ENCODE assay signal across 14 mouse cellular contexts in genomic region chr4:45725055-45725910, GRCm38 (mm10).
A peak's percentile ranks its signal among the peaks of the same experiment; 100 is the strongest.
DNase-seq lines count a peak whose midpoint lies in the region; ATAC-seq lines count a peak whose summit lies in the region.
"Had no signal": no experiment of that assay in that cellular context is flagged by ENCODE, and none has a peak within 500 bp of the region (broad histone marks: within the 10 kb centered on the region; RNA-seq: fewer than 3 reads in every experiment).

No protein-coding gene starts in this region.

- 41% methylated on average over 16 of the region's 16 CpGs for WGBS in kidney, embryonic 14.5 days
- WGBS in hindbrain, embryonic 12.5 days: 75% methylated on average over 16 of the region's 16 CpGs

- H3K27ac ChIP-seq in kidney, embryonic 14.5 days (ENCODE audit: low read depth, low read length): no peak overlapping the region
- no peak overlapping the region for H3K27ac ChIP-seq in hindbrain, embryonic 12.5 days
- H3K27ac ChIP-seq: forebrain, embryonic 10.5 days; macrophage had no signal

- no peak overlapping the region for H3K4me2 ChIP-seq in kidney, embryonic 14.5 days (replicated peaks; ENCODE audit: low read depth, low read length)
- no peak overlapping the region for H3K4me2 ChIP-seq in hindbrain, embryonic 12.5 days (replicated peaks)

- H3K27me3 ChIP-seq in kidney, embryonic 14.5 days (ENCODE audit: control insufficient read depth, insufficient read depth, low read length): no peaks in the 10 kb centered on the region; the same call in 1 of the 2 replicates
- no peaks in the 10 kb centered on the region for H3K27me3 ChIP-seq in hindbrain, embryonic 12.5 days
- H3K27me3 ChIP-seq: Patski had no signal

- DNase-seq in cerebellum, postnatal 14 days: peak; percentile 28 to 48
- DNase-seq in cerebellum, adult 9-10 months: no peak
- DNase-seq in kidney, postnatal 4 days: peak; percentile 48 to 56
- peak; percentile 46 for DNase-seq in forelimb bud, embryonic 11.5 days (ENCODE audit: low read depth, low spot score)
- DNase-seq in lung, postnatal 10 days: peak; percentile 56
- no peak for DNase-seq in urinary bladder, postnatal 25 days (ENCODE audit: low spot score)
- DNase-seq: B cell, adult 2 months; kidney, adult 2 months; thymus, postnatal 36 days had no signal

- H3K36me3 ChIP-seq in kidney, embryonic 14.5 days (ENCODE audit: control insufficient read depth, insufficient read depth, low read length): no peaks in the 10 kb centered on the region
- no peaks in the 10 kb centered on the region for H3K36me3 ChIP-seq in hindbrain, embryonic 12.5 days
- H3K36me3 ChIP-seq: forebrain, embryonic 10.5 days had no signal

- H3K9ac ChIP-seq in kidney, embryonic 14.5 days (ENCODE audit: low read depth, low read length): no peak overlapping the region
- no peak overlapping the region for H3K9ac ChIP-seq in hindbrain, embryonic 12.5 days

- no peak overlapping the region for H3K4me3 ChIP-seq in kidney, embryonic 14.5 days (ENCODE audit: low read length)
- no peak overlapping the region for H3K4me3 ChIP-seq in hindbrain, embryonic 12.5 days
- H3K4me3 ChIP-seq: forebrain, embryonic 10.5 days had no signal

- ATAC-seq in kidney, embryonic 14.5 days (ENCODE audit: low FRiP score, low TSS enrichment): no peak
- ATAC-seq in hindbrain, embryonic 12.5 days (ENCODE audit: low FRiP score): no peak
- ATAC-seq: Patski had no signal

- no peaks in the 10 kb centered on the region for H3K9me3 ChIP-seq in kidney, embryonic 14.5 days (ENCODE audit: control insufficient read depth, low read length)
- no peaks in the 10 kb centered on the region for H3K9me3 ChIP-seq in hindbrain, embryonic 12.5 days (replicated peaks)
- H3K9me3 ChIP-seq: forebrain, embryonic 10.5 days had no signal

- peaks cover 16% of the 10 kb centered on the region for H3K4me1 ChIP-seq in kidney, embryonic 14.5 days (ENCODE audit: control insufficient read depth, insufficient read depth, low read length)
- peaks cover 32% of the 10 kb centered on the region for H3K4me1 ChIP-seq in hindbrain, embryonic 12.5 days

Comparison
In these comparisons a context has a peak if more than half of its experiments do, and no peak if none do; other contexts are left out.
1. DNase-seq: peak in cerebellum, postnatal 14 days (2 of 2), kidney, postnatal 4 days (2 of 2), forelimb bud, embryonic 11.5 days (single experiment) and lung, postnatal 10 days (single experiment); none in cerebellum, adult 9-10 months (single experiment) and urinary bladder, postnatal 25 days (single experiment).